Mouse (Mus musculus) left cerebral cortex, postnatal 36 days (tissue): ENCODE measurements around the gene Cfap77. TPM values are rescaled to one million over a fixed set of nuclear protein-coding genes. Genes with fewer than 3 reads are reported as not detected.

ENCODE experiments used
- DNase-seq, 2 experiments: peaks; one replicate each; pipeline ENCODE4 v3.0.0; 2021 to 2022; ENCODE audit warnings: low spot score in 2 of 2, mixed read lengths in 1 of 2
- intact Hi-C: fragments of 180-260 bp; cut with DNase I; formaldehyde crosslinking; loops from one replicate; pipeline ENCODE4 v1.15.1; 2025
- total RNA-seq, 2 experiments: library from RNA; stranded (reverse); gene quantifications; 2 replicates each; pipeline ENCODE4 v1.2.3; 2021

Cfap77 gene
- total RNA-seq, 2 experiments from 2014 or later, result 0.35 TPM; not detected in 1

DNA sequence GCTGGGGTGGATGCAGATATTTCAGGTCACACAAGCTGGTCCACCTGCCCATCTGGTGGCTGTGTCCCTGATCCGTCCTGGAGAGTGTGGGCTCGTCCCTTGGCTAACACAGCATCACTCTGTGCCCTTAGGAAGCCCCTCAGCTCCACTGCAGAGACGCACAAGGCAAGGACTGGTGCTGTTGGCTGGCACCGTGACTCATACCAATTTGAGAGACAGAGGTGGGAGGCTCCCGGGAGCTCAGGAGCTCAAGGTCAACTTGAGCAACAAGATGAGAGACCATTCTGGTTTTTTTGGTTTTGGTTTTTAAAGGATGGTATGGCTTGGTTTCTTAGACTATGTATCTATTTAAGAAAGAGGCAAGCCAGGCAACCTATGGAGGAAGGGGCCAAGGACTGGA is 42.3 kb downstream of the Cfap77 start:
- intact Hi-C loops, result no loop called here
- no peak for DNase-seq

DNA sequence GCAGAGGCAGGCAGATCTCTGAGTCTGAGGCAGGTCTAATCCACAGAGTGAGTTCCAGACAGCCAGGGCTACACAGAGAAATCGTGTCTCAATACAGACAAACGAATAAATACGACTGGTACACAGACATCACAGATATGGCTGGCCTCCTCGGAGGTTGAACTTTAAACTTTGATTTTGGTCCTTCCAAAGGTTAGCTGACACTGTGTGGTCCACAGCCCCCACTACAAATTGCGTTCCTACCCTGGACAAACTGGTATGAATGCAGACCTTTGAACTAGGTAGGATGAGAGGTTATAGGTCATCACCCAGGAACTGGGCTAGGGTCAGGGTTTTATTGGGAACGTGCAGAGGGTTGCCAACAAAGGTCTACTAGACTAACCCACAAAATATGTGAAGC is 47.2 kb downstream of the Cfap77 start:
- no peak for DNase-seq
- intact Hi-C loops, result no loop called here

DNA sequence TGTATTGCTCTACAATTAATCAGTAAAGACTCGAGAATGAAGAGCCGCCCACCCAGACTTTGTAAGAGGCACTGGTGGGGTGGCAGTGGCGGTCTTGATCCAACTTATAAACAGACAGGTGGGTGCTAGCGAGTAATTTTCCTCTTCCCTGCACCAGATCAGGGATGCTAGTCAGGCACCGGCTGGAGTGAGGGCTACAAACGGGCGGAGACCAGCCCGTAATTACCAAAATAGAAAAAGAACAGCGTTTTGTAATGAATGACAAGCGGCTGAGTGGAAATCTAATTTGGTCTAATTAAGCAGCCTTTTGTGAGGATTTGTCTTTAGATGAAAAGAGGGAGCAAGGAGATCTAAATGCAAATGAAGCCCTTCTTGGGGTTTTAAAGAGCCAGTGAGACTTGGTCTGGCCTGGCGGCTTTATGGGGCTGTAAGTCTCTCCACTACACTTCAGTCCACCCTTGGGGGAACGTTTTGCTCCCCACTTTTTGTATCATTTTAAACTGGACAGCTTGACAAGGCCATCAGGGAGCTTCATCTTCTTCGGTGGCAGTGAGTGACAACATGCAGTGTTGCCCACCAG is 48.3 kb downstream of the Cfap77 start:
- no peak for DNase-seq
- intact Hi-C loops, result no loop called here

DNA sequence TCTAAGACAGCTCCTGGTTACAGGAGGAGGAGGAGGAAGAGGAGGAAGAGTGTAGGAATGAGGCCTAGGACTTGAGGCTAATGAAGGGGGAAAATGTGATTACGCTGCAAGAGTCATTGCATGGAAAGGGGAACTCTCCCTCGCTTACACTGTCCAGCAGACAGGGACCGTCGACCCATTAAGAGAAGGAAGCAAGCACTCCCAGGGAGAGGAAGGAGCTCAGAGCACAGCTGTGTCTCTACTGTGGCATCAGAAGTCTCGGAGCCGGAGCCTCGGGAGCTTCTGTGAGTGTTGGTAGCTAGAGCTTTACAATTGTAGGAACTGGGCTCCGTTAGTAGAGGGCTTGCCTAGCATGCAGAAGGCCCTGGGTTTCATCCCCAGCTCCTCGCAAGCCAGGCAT is 50.8 kb downstream of the Cfap77 start:
- no peak for DNase-seq
- intact Hi-C loops, result no loop called here

DNA sequence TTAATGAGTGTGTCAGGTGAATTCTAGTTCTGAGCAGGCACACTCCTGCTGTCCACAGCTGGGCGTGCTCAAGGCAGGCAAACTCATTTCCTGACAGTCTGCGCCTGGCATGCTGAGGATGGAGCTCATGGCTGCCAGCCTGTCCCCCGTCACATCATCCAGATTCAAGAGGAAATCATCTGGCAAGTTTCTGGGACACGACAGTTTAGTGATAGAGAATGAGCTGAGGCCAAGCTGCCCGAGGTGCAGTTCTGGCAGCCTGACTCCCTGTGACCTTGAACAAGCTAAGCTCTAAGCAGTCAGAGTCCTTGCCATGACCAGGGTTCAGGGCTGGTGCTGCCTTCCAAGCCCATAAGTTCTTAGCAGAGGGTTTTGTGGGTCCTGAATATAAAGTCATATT is 56.6 kb downstream of the Cfap77 start:
- DNase-seq, result no peak
- intact Hi-C loops, result no loop called here

DNA sequence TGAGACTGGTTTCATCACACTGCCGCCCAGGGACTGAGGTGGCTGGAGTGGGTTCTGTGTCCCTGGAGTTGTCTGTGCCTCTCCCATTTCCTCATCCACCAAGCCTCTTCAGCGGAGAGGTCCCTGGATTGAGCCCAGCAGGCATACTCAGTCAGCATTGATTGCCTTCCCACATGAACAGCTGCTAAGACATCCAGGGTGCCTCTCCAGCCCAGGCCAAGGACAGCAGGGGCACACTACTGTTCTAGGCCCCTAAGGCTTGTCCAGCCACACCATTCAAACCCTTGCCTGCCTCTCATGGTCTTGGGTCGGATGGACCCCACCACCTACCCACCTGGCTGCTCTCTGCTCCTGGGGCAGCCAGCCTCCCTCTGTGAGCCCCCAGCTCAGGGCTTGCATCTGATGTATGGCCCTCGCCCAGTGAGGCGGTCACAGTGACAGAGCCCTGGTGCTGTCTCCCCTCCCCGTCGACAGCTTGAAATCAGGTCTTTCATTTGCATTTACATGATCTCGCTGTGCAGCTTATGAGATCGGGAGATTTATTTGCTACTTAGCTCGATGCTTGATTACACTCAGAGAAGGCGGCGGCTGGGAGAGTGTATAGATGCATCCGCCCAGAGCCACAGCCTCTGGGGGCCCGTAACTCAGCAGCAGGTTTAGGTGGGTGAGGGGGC is 57.6 kb downstream of the Cfap77 start:
- DNase-seq, result no peak
- intact Hi-C loops, result no loop called here

DNA sequence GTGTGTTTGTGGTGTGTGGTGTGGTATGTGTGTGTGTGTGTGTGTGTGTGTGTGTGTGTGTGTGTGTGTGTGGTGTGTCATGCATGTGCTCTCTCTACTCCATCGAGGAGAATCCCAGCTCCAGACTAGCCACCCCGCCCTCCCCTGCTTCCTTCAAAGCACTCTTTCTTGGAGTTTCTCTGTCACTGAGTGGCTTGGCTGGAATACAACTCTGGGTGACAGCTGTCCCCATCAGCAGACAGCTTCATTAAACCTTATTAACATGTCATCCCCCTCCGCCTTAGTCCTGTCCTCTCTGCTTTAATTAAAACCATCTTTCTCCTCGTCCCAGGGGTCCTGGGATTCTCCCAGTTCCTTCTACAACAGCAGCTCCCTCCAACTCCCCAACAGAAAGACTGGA is 59.4 kb downstream of the Cfap77 start:
- no peak for DNase-seq
- intact Hi-C loops, result no loop called here

DNA sequence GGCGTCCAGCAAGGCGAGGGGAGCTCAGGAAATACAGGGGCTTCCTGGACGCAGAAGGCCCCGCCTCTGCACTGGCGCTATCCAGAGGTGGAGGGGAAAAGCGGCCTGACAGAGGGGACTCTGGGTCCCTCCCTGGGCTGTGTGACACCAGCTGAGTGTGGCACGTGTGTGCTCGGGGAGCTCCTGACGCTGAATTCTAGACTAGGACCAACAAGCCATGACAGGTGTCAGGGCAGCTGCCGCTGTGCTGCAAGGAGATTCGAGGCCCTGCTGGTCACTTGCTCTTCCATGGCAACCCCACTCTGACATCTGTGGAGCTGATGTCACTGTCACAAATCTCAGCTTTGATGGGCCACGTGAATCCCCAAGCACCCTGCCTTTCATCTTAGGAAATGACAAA is 60.9 kb downstream of the Cfap77 start:
- DNase-seq, result no peak
- intact Hi-C loops, result no loop called here

DNA sequence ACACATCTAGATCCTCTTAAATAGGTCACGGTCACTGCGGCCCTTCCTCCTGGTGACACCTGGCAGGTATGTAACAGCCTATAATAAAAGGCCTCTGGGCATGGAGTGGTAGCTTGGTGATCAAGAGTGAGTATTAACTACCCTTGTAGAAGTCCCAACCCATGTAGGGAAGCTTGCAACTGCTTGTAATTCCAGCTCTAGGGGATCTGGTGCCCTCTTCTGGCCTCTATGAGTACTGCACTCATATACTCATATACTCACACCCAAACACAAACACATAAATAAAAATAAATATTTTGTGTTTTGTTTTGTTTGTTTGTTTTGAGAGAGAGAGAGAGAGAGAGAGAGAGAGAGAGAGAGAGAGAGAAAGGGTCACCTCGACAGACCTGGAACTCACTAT is 66.1 kb downstream of the Cfap77 start:
- intact Hi-C loops, result no loop called here
- no peak for DNase-seq

DNA sequence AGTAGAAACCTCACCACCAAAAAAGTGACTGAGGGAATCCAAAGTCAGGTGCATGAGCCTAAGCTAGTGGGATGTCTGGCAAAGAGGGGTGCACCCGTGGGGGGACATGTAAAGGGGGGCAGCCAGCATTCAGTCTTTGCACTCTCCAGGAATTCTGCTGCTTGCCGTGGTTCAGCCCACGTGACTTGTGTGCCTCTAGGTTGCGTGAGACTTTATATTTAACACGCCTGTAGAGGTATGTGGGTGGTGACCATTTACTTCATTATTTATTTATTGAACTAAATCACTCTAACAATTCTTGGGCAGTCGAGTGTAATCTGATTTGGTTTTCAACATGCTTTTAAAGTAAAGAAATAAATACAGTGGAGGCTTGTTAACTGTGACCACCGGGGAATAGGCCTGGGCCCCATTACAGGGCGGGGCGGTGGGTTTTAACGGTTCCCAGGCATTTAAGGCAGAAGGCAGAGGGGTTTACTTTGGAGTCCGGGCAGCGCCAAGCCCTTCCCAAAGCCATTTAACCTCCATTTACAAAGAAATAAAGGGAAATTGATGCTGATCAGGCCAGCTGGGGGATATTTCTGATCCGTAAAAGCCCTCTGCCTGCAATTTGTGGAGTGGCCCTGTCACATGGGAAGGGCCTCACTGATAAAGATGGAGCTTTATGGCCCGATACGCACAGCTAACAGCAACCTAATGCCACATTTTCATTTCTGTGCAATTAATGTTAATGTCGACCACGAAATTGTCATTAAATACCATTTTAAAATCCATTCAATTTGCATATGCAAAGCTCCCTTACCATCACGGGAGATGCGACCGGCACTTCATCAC is 74.6 kb downstream of the Cfap77 start:
- intact Hi-C loops, result no loop called here
- DNase-seq, result no peak

DNA sequence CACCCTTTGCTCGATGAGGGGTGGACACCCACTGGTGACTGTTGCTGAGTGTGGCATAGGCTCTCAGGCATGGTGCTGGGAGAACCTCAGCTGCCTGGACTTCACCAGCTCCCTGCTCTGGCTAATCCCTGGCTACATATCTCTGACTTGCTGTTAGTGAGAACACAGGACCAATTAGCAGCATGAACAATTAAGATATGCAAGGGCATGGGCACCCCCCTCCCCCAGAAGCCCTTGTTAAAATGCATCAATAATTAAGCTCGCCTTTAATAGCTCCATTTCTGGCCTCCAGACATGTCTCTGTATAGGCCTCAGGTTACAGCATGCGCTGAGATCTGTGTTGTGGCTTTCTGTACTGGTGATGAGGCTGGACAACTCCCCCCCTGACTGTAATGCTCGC is 76.4 kb downstream of the Cfap77 start:
- intact Hi-C loops, result loop anchor here (5.0 kb wide), 2 partner anchors 74 to 221 kb away; no protein-coding TSS in a partner anchor
- DNase-seq, result no peak

DNA sequence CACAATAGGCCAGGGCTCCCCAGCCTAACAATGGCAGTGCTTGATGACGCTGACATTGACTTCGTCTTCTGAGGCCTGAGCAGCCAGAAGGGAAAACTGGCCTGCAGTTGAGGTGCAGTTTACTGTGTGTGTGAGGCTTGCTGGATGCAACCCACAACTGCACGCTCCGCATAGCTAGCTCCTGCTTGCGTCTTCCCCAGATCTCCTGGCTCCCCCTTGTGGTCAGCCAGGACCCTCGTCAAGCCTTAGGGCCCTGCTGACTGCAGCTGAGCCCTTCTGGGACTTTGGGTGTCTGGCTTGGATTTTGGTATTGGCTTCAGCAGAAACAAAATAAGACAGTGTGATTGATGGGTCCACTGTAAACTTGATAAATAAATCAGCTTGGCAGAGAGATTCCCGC is 78.2 kb downstream of the Cfap77 start:
- intact Hi-C loops, result loop anchor here (1.0 to 5.0 kb wide), 3 partner anchors 52 to 219 kb away; no protein-coding TSS in a partner anchor
- peak; percentile 39 to 52 for DNase-seq

DNA sequence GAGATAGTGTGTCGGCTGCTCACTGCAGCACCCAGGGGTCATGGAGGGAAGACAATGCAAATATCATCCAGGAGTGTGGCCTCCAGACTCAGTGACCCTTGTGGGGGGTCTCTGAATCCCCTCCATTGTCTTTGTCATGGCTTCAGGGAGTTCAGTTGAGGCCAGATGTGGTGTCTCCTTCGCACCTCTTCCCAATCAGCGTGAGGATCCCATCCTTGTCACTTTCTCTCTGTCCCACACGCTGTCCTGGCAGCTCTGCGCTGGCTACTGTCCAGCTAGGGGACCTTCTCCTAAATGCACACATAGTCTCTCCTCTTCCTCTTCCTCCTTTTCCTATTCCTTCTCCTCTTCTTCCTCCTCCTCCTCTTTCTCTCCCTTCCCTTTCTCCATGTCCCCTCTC is 79.3 kb downstream of the Cfap77 start:
- DNase-seq, result no peak
- intact Hi-C loops, result loop anchor here (1.0 to 5.0 kb wide), 3 partner anchors 51 to 218 kb away; no protein-coding TSS in a partner anchor

DNA sequence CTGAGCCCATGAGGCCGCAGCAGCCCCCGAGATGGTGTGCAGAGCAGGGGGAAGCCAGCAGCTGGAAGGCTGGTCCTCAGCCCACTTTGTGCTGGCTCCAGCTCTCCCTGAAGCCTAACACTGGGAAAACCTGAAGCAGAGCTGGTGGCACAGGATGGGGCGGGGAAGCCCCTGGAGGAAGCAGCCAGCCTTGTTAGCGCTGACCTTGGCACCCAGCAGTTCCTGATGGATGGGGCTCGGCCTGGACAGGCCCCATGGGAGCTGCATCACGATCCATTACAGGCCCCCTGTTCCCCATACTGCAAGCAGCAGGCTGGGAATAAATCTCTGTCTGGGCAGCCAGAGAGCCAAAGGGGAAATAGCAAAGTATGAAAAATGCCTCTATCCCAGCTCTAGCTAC is 80.3 kb downstream of the Cfap77 start:
- no peak for DNase-seq
- intact Hi-C loops, result no loop called here

DNA sequence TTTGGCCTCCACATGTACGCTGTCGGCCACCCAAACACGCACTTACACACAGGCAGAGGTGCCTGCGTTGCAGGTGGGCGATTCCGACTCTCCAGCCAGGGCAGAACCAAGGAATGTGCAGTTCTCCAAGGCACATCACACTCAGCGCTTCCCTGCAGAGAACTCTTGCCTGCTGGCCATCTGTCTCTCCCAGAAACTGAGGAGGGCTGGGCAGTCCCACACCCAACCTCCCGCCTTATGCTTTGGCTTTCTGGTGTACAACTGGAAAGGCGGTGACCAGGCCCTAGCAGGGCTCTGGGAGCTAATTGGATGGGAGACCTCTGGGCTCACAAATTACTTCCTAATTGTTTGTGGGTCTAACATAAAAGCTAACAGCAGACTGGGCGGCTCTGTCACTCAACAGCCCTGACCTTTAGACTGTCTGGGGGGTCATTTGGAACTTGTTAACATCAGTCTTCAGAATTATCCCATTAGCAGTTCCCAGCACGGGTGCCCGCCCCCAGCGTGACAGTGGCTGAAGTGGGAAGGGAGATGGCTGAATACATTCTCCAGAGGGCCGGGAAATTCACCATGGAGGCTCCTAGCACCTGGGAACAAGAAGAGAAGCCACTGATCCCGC is 80.9 kb downstream of the Cfap77 start:
- intact Hi-C loops, result no loop called here
- no peak for DNase-seq

DNA sequence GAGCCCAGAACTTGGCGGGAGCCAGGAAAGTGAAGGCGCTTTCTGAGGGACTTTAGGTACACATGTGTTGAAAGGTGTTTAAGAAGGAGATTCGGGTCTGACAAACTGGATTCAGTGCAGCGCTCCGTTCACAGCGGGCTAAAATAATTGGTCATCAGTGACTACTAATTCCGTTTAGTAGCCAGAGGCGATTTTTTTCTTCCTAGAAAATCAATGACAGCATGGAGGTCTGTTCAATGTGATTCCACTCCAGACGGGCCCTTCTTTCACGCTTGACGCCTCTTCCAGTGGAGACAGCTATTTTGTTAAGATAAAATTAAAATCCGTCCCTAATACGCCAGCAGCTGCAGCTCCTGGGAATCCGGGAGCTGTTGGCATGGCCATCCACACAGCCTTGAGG is 84.4 kb downstream of the Cfap77 start:
- intact Hi-C loops, result no loop called here
- DNase-seq, result no peak

DNA sequence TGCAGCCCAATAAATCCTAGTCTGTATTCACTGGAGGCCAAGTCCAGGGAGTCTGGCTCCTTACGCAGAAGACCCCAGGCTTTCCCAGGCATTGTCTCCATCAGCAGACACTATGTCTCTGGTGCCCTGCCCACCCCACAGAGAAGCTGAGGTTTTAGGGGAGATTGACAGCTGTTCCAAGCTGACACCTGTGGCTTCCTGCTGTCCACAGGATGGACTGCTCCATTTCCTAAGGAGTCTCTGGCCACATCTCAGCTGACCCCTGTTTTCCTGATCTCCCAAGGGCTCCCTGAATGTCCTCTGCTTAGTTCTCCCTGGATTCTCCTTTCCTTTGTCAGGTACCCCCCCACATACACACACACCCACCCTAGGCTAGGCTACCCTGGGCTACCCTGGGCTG is 86.6 kb downstream of the Cfap77 start:
- DNase-seq, result no peak
- intact Hi-C loops, result no loop called here

DNA sequence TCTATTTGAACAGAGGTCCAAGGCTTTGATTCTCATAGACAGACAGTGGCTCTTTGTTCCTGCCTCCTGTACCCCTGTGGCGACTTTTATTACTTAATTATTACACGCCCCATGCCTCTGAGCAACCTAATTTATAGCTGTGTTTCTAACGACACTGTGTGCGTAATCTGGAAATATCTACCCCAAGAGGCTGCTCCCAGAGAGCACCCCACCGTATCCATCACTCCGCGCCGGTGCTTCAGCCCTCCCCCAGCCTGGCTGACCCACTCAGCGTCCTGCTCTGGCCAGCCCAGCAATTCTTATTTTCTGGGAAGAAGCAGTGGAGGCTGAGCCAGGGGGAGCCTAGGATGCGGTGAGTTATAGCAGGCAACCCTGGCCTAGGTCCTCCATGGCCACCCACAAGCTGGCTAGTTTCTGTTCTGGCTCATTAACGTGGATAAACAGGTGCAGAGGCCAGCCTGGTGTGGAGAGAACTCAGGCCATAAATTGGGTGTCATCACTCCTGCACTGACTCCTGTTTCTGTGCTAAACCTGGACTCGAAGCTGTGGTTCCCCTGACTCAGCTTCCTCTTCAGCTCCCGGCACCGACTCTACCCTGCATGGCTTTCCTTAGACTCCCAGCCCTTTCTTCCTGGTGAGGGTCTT is 88.6 kb downstream of the Cfap77 start:
- intact Hi-C loops, result no loop called here
- DNase-seq, result no peak

DNA sequence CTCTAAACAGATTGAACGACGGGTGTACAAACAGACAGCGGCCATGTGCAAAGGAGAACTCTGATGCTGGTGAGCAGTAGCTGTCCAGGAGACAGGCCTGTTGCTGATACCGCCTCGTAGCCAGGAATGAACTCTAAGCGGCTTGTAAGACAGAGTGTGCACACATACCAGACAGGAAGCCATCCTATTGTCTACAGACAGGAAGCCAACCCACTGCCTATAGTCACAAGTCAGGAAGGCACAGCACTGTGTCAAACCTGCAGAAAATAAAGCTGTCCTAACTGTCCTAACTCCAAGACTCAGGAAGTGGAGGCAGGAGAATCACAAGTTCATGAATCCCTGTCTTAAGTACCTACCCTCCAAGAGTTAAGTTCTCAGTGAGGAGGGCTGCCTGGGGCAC is 91.3 kb downstream of the Cfap77 start:
- intact Hi-C loops, result no loop called here
- DNase-seq, result no peak

DNA sequence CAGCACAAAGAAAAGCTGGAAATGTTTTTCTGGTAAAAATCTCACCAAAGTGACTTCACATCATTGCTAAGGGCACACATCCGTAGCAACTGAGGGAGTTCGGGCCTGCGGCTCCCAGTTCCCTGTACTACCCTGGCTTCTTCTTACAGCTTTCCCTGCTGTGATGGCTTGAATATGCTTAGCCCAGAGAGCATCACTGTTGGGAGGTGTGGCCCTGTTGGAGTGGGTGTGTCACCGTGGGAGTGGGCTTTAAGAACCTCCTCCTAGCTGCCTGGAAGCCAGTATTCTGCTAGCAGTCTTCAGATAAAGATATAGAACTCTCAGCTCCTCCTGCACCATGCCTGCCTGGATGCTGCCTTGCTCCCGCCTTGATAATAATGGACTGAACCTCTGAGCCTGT is 93.2 kb downstream of the Cfap77 start:
- DNase-seq, result no peak
- intact Hi-C loops, result no loop called here
